Mouse (Mus musculus) liver, embryonic 16.5 days (tissue): Measurements from ENCODE around the gene Lrmda. TPM values are rescaled to one million over a fixed set of nuclear protein-coding genes. Genes with fewer than 3 reads are reported as not detected.

Experiments used
- ATAC-seq: fragments of 200-750 bp; cut with Nextera tagmentation; 2 replicates; pipeline ENCODE4 v1.8.0; 2017; ENCODE audit warnings: low read depth, mild to moderate bottlenecking, moderate number of reproducible peaks, moderate library complexity
- H3K27ac ChIP-seq: fragments of 300-500 bp; sonication (generic); 2 replicates; pipeline ENCODE4 v1.5.1; 2014; ENCODE audit warnings: mild to moderate bottlenecking, low read length
- H3K27me3 ChIP-seq: fragments of 300-500 bp; sonication (generic); 2 replicates; pipeline ENCODE4 v1.6.1; 2014; ENCODE audit warnings: low read depth, low read length, mixed read lengths; ENCODE audit not compliant: control insufficient read depth, insufficient read depth
- H3K36me3 ChIP-seq: fragments of 300-500 bp; sonication (generic); 2 replicates; pipeline ENCODE4 v1.6.1; 2014; ENCODE audit warnings: mild to moderate bottlenecking; ENCODE audit not compliant: control insufficient read depth, insufficient read depth
- H3K4me1 ChIP-seq: fragments of 300-500 bp; sonication (generic); 2 replicates; pipeline ENCODE4 v1.6.1; 2014; ENCODE audit warnings: low read depth, low read length, mixed read lengths; ENCODE audit not compliant: control insufficient read depth
- H3K4me2 ChIP-seq: fragments of 300-500 bp; sonication (generic); 2 replicates; pipeline ENCODE4 v1.6.1; 2014; ENCODE audit warnings: low read depth, low read length, mixed read lengths
- H3K4me3 ChIP-seq: fragments of 300-500 bp; sonication (generic); 2 replicates; pipeline ENCODE4 v1.5.1; 2014; ENCODE audit warnings: low read depth, mild to moderate bottlenecking, low read length
- H3K9ac ChIP-seq: fragments of 300-500 bp; sonication (generic); 2 replicates; pipeline ENCODE4 v1.6.1; 2014; ENCODE audit warnings: low read depth, low read length
- H3K9me3 ChIP-seq: fragments of 300-500 bp; sonication (generic); replicated peaks from 2 replicates; pipeline ENCODE4 v1.6.1; 2016; ENCODE audit warnings: low read length; ENCODE audit not compliant: control insufficient read depth
- WGBS: fragments of 180-500 bp; shearing (Covaris S2); extraction: QIAGEN DNeasy Blood & Tissue Kit; methylation state at CpG from one replicate; pipeline ENCODE4 v1.1.7; 2014; ENCODE audit not compliant: insufficient replicate concordance; 5-methylcytosine and 5-hydroxymethylcytosine counted together
- polyA plus RNA-seq: library from polyadenylated mRNA; unstranded; fragments of >200 nt; fragmentation: Nextera tagmentation; extraction: Ambion mirVana; gene quantifications from 2 replicates; pipeline ENCODE4 v1.2.1, GENCODE M21; 2015

Lrmda gene
- polyA plus RNA-seq, 1 experiment from 2014 or later = 0.46 TPM

GRCm38 (mm10) chr14:22152701-22153100 is 133.2 kb downstream of the Lrmda start:
- H3K9me3 ChIP-seq = no peaks in the 10 kb centered on the region
- H3K4me1 ChIP-seq = no peaks in the 10 kb centered on the region
- H3K27ac ChIP-seq = no peak overlapping the region
- no peak overlapping the region for H3K4me2 ChIP-seq
- no peak for ATAC-seq
- no peak overlapping the region for H3K9ac ChIP-seq
- H3K27me3 ChIP-seq = no peaks in the 10 kb centered on the region
- 60% methylated on average over 13 of the region's 13 CpGs for WGBS
- H3K36me3 ChIP-seq = no peaks in the 10 kb centered on the region
- H3K4me3 ChIP-seq = no peak overlapping the region

GRCm38 (mm10) chr14:22154096-22154495 is 134.6 kb downstream of the Lrmda start:
- Histone ChIP-seq H3K9me3 (no peaks in the 10 kb centered on the region), H3K4me1 (no peaks in the 10 kb centered on the region), H3K27me3 (no peaks in the 10 kb centered on the region), H3K4me2 (no peak overlapping the region), H3K36me3 (no peaks in the 10 kb centered on the region), H3K27ac (no peak overlapping the region), H3K9ac (no peak overlapping the region), H3K4me3 (no peak overlapping the region)
- no peak for ATAC-seq
- WGBS = 67% methylated on average over 8 of the region's 8 CpGs

DNA sequence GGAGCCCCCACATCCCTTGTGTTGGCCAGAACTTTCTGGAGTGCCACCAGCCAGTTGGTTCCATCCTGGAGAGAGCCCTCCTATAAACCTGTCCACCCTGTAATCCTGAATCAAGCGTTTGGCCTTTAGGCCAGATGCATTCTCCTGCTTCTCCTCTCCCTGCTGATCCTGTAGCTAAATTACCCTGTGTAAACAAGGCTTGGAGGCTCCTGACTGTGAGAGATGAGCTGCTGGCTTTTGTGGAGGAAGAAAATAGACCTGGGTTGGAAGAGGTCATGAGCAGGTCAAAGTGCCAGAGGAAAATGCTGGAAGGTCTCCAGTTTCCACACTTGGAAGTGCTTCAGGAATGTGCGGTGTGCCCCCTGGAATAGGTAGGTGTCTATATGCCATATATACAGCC is 135.5 kb downstream of the Lrmda start:
- Histone ChIP-seq H3K9ac (no peak overlapping the region), H3K9me3 (no peaks in the 10 kb centered on the region), H3K4me2 (no peak overlapping the region), H3K27ac (no peak overlapping the region), H3K4me1 (no peaks in the 10 kb centered on the region), H3K27me3 (no peaks in the 10 kb centered on the region), H3K4me3 (no peak overlapping the region), H3K36me3 (no peaks in the 10 kb centered on the region)
- 62% methylated on average over 2 of the region's 2 CpGs for WGBS
- ATAC-seq = no peak

DNA sequence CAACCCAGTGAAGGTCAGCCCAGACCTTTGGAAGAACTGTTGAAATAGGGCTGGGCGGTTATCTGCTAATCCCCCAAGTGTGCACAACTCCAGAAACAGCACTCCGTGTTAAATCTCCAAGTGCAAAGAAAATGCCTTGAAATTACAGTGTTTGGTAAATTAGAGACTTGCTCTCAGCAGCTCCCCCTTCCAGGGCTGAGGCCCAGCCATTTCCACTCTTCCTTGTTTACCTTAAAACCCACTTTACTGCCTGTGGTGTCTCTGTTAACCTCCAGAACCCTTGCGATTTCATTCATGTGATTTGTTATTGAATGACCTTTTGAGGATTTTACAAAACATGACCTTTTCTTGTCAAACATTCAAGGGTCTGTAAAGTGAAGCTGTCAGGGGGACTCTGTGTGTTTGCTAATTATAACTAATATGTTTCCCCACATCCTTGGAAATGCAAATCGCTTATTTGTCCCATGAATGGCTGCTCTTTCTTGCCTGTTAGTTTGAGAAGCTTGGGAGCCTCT is 136.1 kb downstream of the Lrmda start:
- H3K9me3 ChIP-seq = no peaks in the 10 kb centered on the region
- H3K4me3 ChIP-seq = no peak overlapping the region
- no peaks in the 10 kb centered on the region for H3K36me3 ChIP-seq
- H3K9ac ChIP-seq = no peak overlapping the region
- 68% methylated on average over 4 of the region's 4 CpGs for WGBS
- no peaks in the 10 kb centered on the region for H3K27me3 ChIP-seq
- no peak for ATAC-seq
- no peak overlapping the region for H3K4me2 ChIP-seq
- H3K27ac ChIP-seq = no peak overlapping the region
- no peaks in the 10 kb centered on the region for H3K4me1 ChIP-seq

DNA sequence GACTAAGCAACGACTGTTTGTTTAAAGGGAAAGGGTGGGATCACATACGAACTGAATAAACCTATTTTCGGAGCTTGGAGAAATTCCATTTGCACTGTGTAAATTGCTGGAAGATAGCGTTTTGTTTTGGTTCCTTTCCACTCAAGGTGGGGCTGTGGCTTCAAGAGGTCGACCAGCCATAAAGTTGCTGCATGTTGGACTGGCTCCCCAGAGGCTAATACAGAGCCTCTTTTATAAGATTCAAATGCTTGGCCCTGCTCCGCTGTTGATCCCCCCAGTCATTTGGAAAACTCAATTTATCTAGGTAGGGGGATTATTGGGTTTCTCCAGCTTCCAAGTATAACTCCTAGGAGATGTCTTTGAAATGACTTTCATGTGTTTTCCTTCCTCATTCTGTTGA is 137.5 kb downstream of the Lrmda start:
- WGBS = 54% methylated on average over 6 of the region's 6 CpGs

GRCm38 (mm10) chr14:22161416-22161815 is 141.9 kb downstream of the Lrmda start:
- Histone ChIP-seq H3K4me1 (no peaks in the 10 kb centered on the region), H3K9ac (no peak overlapping the region), H3K4me3 (no peak overlapping the region), H3K4me2 (no peak overlapping the region), H3K27ac (no peak overlapping the region), H3K27me3 (no peaks in the 10 kb centered on the region), H3K36me3 (no peaks in the 10 kb centered on the region), H3K9me3 (no peaks in the 10 kb centered on the region)
- no peak for ATAC-seq
- WGBS = 46% methylated on average over 3 of the region's 3 CpGs

More for the DNA sequence above, 137.5 kb downstream of the Lrmda start:
- no peak overlapping the region for H3K9ac ChIP-seq
- H3K27ac ChIP-seq = no peak overlapping the region
- no peaks in the 10 kb centered on the region for H3K4me1 ChIP-seq
- no peaks in the 10 kb centered on the region for H3K27me3 ChIP-seq
- no peaks in the 10 kb centered on the region for H3K36me3 ChIP-seq
- no peak overlapping the region for H3K4me2 ChIP-seq
- H3K9me3 ChIP-seq = no peaks in the 10 kb centered on the region
- no peak for ATAC-seq
- no peak overlapping the region for H3K4me3 ChIP-seq

DNA sequence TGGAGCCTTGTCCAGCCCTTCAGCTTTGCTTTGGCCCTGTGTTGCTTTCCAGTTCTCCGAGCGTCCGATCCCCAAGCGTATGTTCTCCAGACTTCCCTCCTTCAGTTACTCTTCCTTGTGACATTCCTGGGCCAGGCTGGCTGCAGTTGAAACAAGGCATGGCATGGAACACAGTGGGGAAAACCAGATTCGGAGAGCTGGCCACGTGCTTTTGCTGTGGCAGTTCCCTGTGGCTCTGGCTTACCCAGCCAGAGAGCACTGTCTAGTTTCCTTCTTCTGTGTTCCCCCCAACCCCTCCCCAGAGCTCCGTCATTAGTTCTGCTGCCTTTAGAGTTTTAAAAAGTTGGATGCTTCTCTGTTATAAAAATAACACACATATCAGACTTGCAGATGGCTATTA is 147.8 kb downstream of the Lrmda start:
- H3K27me3 ChIP-seq = no peaks in the 10 kb centered on the region
- H3K4me1 ChIP-seq = no peaks in the 10 kb centered on the region
- H3K9me3 ChIP-seq = no peaks in the 10 kb centered on the region
- no peak overlapping the region for H3K4me2 ChIP-seq
- 70% methylated on average over 7 of the region's 7 CpGs for WGBS
- no peak overlapping the region for H3K4me3 ChIP-seq
- no peaks in the 10 kb centered on the region for H3K36me3 ChIP-seq
- ATAC-seq = no peak
- H3K27ac ChIP-seq = no peak overlapping the region
- H3K9ac ChIP-seq = no peak overlapping the region

DNA sequence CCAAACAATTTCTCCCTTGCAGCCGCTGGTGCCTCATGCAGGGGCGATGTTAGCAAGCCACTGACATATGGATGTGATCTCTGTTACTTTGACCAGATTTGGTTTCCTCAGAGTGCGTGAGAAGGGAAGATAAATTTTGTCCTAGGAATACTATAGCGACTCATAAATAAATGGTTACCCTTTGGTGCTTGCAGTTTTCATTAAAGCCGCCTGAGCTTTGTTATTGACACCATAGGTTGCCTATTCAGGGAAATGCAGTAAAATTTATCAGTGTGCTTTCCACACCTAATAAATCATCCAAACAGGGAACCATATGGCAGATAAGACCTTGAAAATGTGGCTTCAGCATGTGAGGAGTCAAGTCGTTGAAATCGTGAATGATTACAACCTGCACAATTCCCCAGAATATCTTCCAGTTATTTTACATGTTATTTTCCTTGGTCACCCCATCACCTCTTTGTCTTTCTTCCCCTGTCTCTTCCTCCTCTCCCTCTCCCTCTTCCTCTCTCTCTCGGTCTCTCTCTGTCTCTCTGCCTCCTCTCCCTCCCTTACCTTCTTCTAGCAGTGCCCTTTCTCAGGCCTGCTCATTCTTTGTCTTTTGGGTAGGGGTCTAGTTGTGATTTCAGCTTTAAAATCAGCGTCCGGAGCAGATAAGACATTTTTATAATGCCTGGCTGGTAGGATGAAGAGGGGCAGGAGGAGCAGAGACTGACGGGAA is 148.7 kb downstream of the Lrmda start:
- Histone ChIP-seq H3K4me1 (no peaks in the 10 kb centered on the region), H3K4me2 (no peak overlapping the region), H3K27ac (no peak overlapping the region), H3K36me3 (no peaks in the 10 kb centered on the region), H3K9ac (no peak overlapping the region), H3K27me3 (no peaks in the 10 kb centered on the region), H3K4me3 (no peak overlapping the region), H3K9me3 (no peaks in the 10 kb centered on the region)
- no peak for ATAC-seq
- 29% methylated on average over 11 of the region's 11 CpGs for WGBS

DNA sequence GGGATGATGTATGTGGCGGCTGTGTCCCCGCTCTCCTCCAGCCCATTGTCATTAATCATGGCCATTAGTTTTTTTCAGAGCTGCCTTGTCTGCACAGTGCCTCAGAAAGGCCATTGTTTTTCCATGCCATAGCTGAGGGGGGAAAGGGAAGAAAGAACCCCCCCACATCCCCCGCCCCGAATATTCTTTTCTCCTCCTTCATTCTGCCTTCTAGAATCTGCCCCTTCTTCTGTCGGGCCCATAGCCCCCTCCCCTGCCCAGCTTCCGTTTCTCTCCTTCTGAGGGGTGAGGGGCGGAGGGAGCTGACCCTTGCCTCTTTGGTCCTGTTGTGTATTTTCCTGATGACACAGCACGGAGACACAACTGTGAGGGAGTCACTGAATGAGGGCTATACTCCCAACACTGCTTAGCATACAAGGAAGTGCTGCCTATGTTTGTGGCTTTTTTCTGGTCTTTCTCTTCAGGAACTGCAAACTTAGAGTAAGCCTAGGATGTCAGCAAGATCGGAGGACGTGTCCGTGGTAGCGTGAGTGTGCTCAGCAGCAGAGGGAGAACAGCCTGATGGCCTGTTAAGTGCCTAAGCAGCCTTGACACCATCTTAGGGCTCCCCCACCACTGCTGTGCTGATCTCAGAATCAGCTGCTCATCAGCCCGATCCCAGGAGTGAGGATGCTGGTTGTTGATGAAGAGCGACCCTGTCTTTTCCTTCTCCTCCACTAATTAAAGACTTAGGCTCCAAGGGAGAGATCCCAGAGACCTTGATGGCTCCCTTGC is 149.5 kb downstream of the Lrmda start:
- Histone ChIP-seq H3K4me2 (no peak overlapping the region), H3K9me3 (no peaks in the 10 kb centered on the region), H3K9ac (no peak overlapping the region), H3K36me3 (no peaks in the 10 kb centered on the region), H3K4me1 (no peaks in the 10 kb centered on the region), H3K27ac (no peak overlapping the region), H3K4me3 (no peak overlapping the region), H3K27me3 (no peaks in the 10 kb centered on the region)
- 29% methylated on average over 14 of the region's 14 CpGs for WGBS
- no peak for ATAC-seq
